Mouse (Mus musculus) ES-E14 (cell line): ENCODE data around the gene Gm10644.

Source experiments
- CHD2 ChIP-seq: IDR thresholded peaks from 2 replicates; pipeline ENCODE4 v1.6.1; 2014; ENCODE audit warnings: mild to moderate bottlenecking, low read depth, low read length, inconsistent platforms
- ZC3H11A ChIP-seq: IDR thresholded peaks from 2 replicates; pipeline ENCODE4 v1.6.1; 2012; ENCODE audit warnings: low read depth, mild to moderate bottlenecking, inconsistent platforms, low read length, borderline replicate concordance

DNA sequence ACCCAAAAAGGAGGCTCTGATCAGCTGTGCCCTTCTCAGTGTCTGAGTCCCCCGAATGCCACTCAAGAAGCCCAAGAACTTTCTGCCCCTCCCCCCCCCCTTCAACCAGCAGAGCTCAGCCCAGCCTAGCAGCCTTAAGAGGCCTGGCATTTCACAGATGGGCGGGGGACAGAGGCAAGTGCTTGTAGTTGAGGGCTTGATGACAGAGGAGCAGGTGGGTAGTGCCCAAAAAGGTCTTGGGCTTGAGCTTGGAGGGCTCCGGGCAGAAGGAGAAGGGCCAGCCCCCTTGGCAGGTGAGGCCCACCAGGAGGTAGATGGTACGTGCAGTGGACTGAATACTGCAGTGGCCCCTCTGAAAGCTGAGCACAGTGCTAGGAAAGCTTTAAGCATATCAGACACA lies 19.5 kb upstream of the Gm10644 start:
- no peak for TF ChIP-seq CHD2
- no peak for TF ChIP-seq ZC3H11A
